Mouse (Mus musculus) stomach, embryonic 14.5 days (tissue): ENCODE measurements around the gene Hnrnpul2. TPM values are rescaled to one million over a fixed set of nuclear protein-coding genes. Genes with fewer than 3 reads are reported as not detected.
A peak's percentile ranks its signal among the peaks of the same experiment; 100 is the strongest.

ENCODE experiments used
- ATAC-seq: fragments of 200-750 bp; cut with Nextera tagmentation; 2 replicates; pipeline ENCODE4 v1.8.0; 2017; ENCODE audit warnings: low read depth, moderate TSS enrichment; ENCODE audit not compliant: insufficient number of reproducible peaks, insufficient read depth, low FRiP score
- H3K27ac ChIP-seq: fragments of 300-500 bp; sonication (generic); 2 replicates; pipeline ENCODE4 v1.5.1; 2014; ENCODE audit warnings: mild to moderate bottlenecking, low read length, moderate library complexity, mixed read lengths
- H3K27me3 ChIP-seq: fragments of 300-500 bp; sonication (generic); 2 replicates; pipeline ENCODE4 v1.6.1; 2014; ENCODE audit warnings: low read length, control low read depth, mixed read lengths; ENCODE audit not compliant: control insufficient read depth, insufficient read depth
- H3K36me3 ChIP-seq: fragments of 300-500 bp; sonication (generic); 2 replicates; pipeline ENCODE4 v1.6.1; 2014; ENCODE audit warnings: mild to moderate bottlenecking, control low read depth, low read length, moderate library complexity, mixed read lengths; ENCODE audit not compliant: control insufficient read depth, insufficient read depth
- H3K4me1 ChIP-seq: fragments of 300-500 bp; sonication (generic); 2 replicates; pipeline ENCODE4 v1.6.1; 2014; ENCODE audit warnings: low read length, control low read depth, mixed read lengths; ENCODE audit not compliant: control insufficient read depth, insufficient read depth
- H3K4me2 ChIP-seq: fragments of 300-500 bp; sonication (generic); replicated peaks from 2 replicates; pipeline ENCODE4 v1.6.1; 2014; ENCODE audit warnings: low read depth, low read length, control low read depth
- H3K4me3 ChIP-seq: fragments of 300-500 bp; sonication (generic); 2 replicates; pipeline ENCODE4 v1.5.1; 2014; ENCODE audit warnings: low read depth, low read length, control low read depth
- H3K9ac ChIP-seq: fragments of 300-500 bp; sonication (generic); replicated peaks from 2 replicates; pipeline ENCODE4 v1.6.1; 2014; ENCODE audit warnings: low read depth, mild to moderate bottlenecking, control low read depth, low read length, moderate library complexity, mixed read lengths
- H3K9me3 ChIP-seq: fragments of 300-500 bp; sonication (generic); 2 replicates; pipeline ENCODE4 v1.6.1; 2016; ENCODE audit warnings: low read depth, low read length, control low read depth; ENCODE audit not compliant: control insufficient read depth
- WGBS: fragments of 180-500 bp; shearing (Covaris S2); extraction: QIAGEN DNeasy Blood & Tissue Kit; methylation state at CpG from one replicate; pipeline ENCODE4 v1.1.7; 2014; 5-methylcytosine and 5-hydroxymethylcytosine counted together
- polyA plus RNA-seq: library from polyadenylated mRNA; unstranded; fragments of >200 nt; fragmentation: Nextera tagmentation; extraction: Ambion mirVana; gene quantifications from 2 replicates; pipeline ENCODE4 v1.2.1, GENCODE M21; 2014

Gene Hnrnpul2
- polyA plus RNA-seq, 1 experiment from 2014 or later: 10.0 TPM

DNA sequence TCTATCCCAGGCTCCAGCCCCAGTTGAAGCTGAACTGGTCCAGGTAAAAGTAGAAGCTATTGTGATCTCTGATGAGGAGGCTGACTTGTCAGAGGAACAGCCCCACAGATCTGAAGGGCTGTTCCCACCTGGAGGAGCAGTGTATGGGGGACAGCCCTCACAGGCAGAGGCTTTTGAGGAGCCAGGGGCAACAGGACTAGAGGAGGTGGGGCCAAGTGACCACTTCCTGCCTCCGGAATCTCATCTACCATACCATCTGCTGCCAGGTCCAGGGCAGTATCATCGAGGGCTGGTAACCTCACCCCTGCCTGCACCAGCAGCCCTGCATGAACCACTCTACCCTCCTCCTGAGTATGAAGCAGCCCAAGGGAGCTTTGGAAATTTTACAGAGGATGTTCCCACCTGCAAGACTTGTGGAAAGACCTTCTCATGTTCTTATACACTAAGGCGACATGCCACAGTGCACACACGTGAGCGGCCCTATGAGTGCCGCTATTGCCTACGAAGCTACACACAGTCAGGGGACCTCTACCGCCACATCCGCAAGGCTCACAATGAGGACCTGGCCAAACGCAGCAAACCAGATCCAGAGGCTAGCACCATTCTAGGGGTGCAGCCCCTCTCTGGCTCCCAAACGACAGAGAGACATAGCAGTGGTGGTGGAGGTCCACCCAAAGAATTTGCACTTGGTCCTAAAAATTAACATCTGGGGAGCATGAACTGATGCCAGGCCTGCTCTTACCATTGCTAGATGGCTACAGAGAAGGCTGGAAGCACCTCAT is 15.7 kb upstream of the Hnrnpul2 start:
- no peak for ATAC-seq
- Histone ChIP-seq H3K27ac (no peak overlapping the region), H3K4me3 (no peak overlapping the region), H3K9ac (no peak overlapping the region), H3K27me3 (no peaks in the 10 kb centered on the region), H3K4me1 (peaks cover 4% of the 10 kb centered on the region; the same call in 1 of the 2 replicates), H3K36me3 (peaks cover 29% of the 10 kb centered on the region), H3K4me2 (no peak overlapping the region), H3K9me3 (no peaks in the 10 kb centered on the region)
- WGBS: 89% methylated on average over 11 of the region's 11 CpGs

GRCm38 (mm10) chr19:8806810-8807209 is 13.0 kb upstream of the Hnrnpul2 start:
- no peak for ATAC-seq
- 93% methylated on average over 5 of the region's 5 CpGs for WGBS

DNA sequence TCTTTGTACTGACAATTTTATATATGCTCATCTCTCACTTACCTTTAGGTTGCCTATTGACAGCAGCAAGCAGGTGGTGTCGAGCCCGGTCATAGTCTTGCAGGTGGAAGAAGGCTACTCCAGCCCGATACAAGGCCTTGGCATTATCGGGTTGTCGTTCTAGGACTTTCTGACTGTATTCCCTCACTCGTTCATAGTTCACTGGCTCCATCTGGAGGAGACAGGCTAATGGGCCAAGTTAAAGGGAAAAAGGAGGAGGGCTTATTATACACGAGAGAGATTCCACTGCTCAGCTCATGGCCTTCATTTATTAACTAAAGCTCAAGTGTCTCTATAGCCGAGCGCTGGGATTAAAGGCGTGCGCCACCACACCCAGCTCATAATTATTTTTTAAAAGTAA is 4.0 kb upstream of the Hnrnpul2 start:
- Histone ChIP-seq H3K36me3 (peaks cover 30% of the 10 kb centered on the region), H3K4me3 (no peak overlapping the region), H3K9ac (no peak overlapping the region), H3K4me1 (peaks cover 14% of the 10 kb centered on the region; the same call in 1 of the 2 replicates), H3K27me3 (no peaks in the 10 kb centered on the region), H3K27ac (no peak overlapping the region), H3K9me3 (no peaks in the 10 kb centered on the region), H3K4me2 (no peak overlapping the region)
- ATAC-seq: no peak
- 72% methylated on average over 11 of the region's 11 CpGs for WGBS

More at GRCm38 (mm10) chr19:8806810-8807209, 13.0 kb upstream of the Hnrnpul2 start:
- Histone ChIP-seq H3K27ac (no peak overlapping the region), H3K4me3 (no peak overlapping the region), H3K4me2 (no peak overlapping the region), H3K36me3 (peaks cover 46% of the 10 kb centered on the region), H3K27me3 (no peaks in the 10 kb centered on the region), H3K4me1 (peaks cover 1% of the 10 kb centered on the region; the same call in 1 of the 2 replicates), H3K9me3 (no peaks in the 10 kb centered on the region), H3K9ac (no peak overlapping the region)

- no peak for ATAC-seq
- Histone ChIP-seq H3K4me1 (peaks cover 16% of the 10 kb centered on the region; the same call in 1 of the 2 replicates), H3K4me2 (peak overlapping the region; percentile 85), H3K27me3 (no peaks in the 10 kb centered on the region), H3K36me3 (peaks cover 24% of the 10 kb centered on the region), H3K9ac (0 out of 2 replicates have a peak overlapping the region, but pooled peaks have one; percentile 10), H3K27ac (no peak overlapping the region), H3K4me3 (no peak overlapping the region), H3K9me3 (no peaks in the 10 kb centered on the region)
- WGBS: 73% methylated on average over 3 of the region's 3 CpGs
Measured at GRCm38 (mm10) chr19:8817001-8817400, 2.8 kb upstream of the Hnrnpul2 start.

GRCm38 (mm10) chr19:8818301-8818798 is 1.5 kb upstream of the Hnrnpul2 start:
- H3K27me3 ChIP-seq: no peaks in the 10 kb centered on the region
- WGBS: 20% methylated on average over 14 of the region's 14 CpGs
- peak overlapping the region; percentile 97 for H3K4me3 ChIP-seq
- H3K9me3 ChIP-seq: no peaks in the 10 kb centered on the region
- ATAC-seq: no peak
- H3K4me2 ChIP-seq: peak overlapping the region; percentile 85
- H3K4me1 ChIP-seq: peaks cover 20% of the 10 kb centered on the region; the same call in 1 of the 2 replicates
- H3K36me3 ChIP-seq: peaks cover 28% of the 10 kb centered on the region
- H3K27ac ChIP-seq: peak overlapping the region; percentile 99
- H3K9ac ChIP-seq: peak overlapping the region; percentile 64

DNA sequence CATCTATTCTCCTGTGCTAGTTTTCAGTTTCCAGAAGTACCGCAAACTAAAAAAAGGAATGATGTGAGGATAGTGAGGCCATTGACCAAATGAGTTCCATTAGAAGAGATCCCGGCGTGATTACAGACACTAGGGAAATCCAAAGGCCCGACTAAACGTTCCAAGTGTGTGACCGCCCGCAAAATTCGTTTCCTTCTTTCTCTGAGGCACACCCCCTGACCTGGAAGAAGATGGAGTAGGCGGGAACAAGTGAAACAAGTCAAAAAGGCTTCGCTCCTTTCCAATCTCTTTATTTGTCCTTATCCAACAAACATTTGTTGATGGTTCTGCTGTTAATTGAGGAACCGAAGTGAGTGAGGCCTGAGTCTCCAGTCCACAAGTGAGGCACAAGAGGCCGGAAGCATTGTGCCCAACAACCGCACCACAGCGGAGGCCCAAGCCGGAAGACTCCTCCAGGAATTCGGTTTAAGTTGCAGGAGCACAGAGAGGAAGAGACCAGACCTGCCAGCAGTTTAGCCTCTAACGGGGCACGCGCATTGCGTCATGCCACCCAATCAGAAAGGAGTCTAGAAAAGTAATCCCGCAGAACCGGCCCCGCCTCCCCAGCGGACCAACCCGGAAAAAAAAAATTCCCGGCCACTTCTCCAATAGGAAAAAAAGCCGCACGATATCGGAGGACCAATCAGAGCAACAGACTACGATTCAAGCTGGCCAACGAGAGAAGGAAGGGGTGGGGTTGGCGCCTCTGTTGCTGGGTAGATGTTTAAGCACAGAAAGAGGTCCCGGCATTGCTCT is 812 bp upstream of the Hnrnpul2 start, which contains the start of gene Ttc9c:
Gene Ttc9c (minus strand): TSS at position 533 of the 795 bp plus-strand sequence.
- Histone ChIP-seq H3K9ac (peak within 1 kb of the TSS; percentile 97), H3K4me2 (peak within 1 kb of the TSS; percentile 92), H3K36me3 (peaks cover 29% of the 10 kb centered on the region), H3K27ac (peak within 1 kb of the TSS; percentile 99), H3K9me3 (no peaks in the 10 kb centered on the region), H3K4me1 (peaks cover 20% of the 10 kb centered on the region; the same call in 1 of the 2 replicates), H3K4me3 (peak within 1 kb of the TSS; percentile 97), H3K27me3 (no peaks in the 10 kb centered on the region)
- WGBS: under 1% methylated on average over 33 of the region's 33 CpGs
- peak; percentile 88 for ATAC-seq

- 1% methylated on average over 47 of the region's 48 CpGs for WGBS
- peak overlapping the region; percentile 99 for H3K27ac ChIP-seq
- no peaks in the 10 kb centered on the region for H3K9me3 ChIP-seq
- H3K4me1 ChIP-seq: peaks cover 20% of the 10 kb centered on the region; the same call in 1 of the 2 replicates
- ATAC-seq: peak; percentile 7; the same call in 1 of the 2 replicates
- H3K4me2 ChIP-seq: peak overlapping the region; percentile 92
- peaks cover 34% of the 10 kb centered on the region for H3K36me3 ChIP-seq
- H3K27me3 ChIP-seq: no peaks in the 10 kb centered on the region
- peak overlapping the region; percentile 97 for H3K4me3 ChIP-seq
- H3K9ac ChIP-seq: peak overlapping the region; percentile 97
Measured at GRCm38 (mm10) chr19:8820424-8820956, 680 bp downstream of the Hnrnpul2 start.

- Histone ChIP-seq H3K9me3 (no peaks in the 10 kb centered on the region), H3K36me3 (peaks cover 37% of the 10 kb centered on the region), H3K4me3 (peak overlapping the region; percentile 97), H3K9ac (peak overlapping the region; percentile 97), H3K4me1 (peaks cover 20% of the 10 kb centered on the region; the same call in 1 of the 2 replicates), H3K4me2 (peak overlapping the region; percentile 92), H3K27me3 (no peaks in the 10 kb centered on the region), H3K27ac (peak overlapping the region; percentile 99; the same call in 1 of the 2 replicates)
- no peak for ATAC-seq
- under 1% methylated on average over 7 of the region's 7 CpGs for WGBS
Measured at GRCm38 (mm10) chr19:8821146-8821545, 1.3 kb downstream of the Hnrnpul2 start.
